Mouse (Mus musculus): ENCODE data around the gene Drc7.

DNA sequence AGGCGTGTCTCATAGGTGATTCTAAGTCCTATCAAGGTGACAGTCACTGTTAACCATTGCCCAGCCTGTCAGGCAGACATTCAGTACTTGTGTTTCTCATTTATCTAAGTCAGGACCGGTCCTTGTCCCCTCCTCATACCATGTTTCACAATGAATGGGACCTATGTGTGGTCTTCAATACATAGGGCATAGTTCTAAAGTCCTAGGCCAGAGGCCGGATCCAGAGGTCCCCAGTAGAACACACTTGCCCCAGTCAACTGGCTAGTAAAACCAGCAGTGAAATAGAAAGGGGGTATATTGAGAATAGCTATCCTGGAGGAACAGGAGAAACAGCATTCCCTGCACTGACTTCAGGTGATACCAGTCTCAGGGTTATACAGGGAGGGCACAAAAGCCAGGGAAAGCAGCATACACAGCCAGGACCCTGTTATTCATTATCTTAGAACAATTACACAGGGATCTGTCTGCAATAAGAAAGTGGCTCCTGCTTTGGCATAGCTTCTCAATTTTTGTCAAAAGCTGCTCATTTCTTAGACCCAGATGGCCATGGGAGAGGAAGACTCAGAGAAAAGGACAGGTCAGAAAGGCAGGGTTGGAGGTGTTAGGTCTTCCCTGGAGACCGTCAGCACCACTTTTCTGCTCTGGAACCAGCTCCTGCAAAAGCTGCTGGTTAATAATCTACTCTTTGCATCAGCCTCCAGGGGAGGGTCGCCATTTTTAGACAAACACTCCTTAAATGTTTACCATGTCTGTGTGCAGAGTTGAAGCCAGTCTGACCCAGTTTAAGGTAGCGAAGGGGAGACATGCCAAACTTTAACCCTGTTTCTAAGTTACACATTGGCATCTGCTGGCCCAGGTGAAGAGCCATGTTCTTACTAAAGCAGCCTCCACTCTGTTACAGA is 12.8 kb upstream of the Drc7 start:
- no peak for TF ChIP-seq CTCF (IDR thresholded peaks at IDR 0.05; ENCODE audit: low read depth)
- TF ChIP-seq EP300 (IDR thresholded peaks at IDR 0.05; ENCODE audit: low read depth): no peak
